Mouse (Mus musculus) MEL (cell line): ENCODE measurements at regions not wholly inside any gene's neighbourhood (a gene's known extent, or its start where the extent isn't known, plus 50 kb on each side); places are given as distances from the start of the nearest gene placed in this dataset.

Source experiments
- DNase-seq: peaks from one replicate; pipeline ENCODE4 v3.0.0; 2011; ENCODE audit warnings: low read depth, low spot score
- H3K27ac ChIP-seq: 2 replicates; pipeline ENCODE4 v1.5.1; 2012; ENCODE audit warnings: low read depth, mild to moderate bottlenecking, control low read depth, low read length, moderate library complexity; ENCODE audit not compliant: control insufficient read depth
- H3K27me3 ChIP-seq, 2 experiments: fragments of 150-350 bp in 1 of 2; sonication (generic) in 1 of 2; 2 replicates each; pipeline ENCODE4 v1.6.1; 2012; ENCODE audit warnings: low read length in 2 of 2, mild to moderate bottlenecking in 2 of 2, improper control_type of control experiment in 1 of 2, moderate library complexity in 1 of 2; ENCODE audit not compliant: insufficient read depth in 2 of 2, control insufficient read depth in 1 of 2
- H3K36me3 ChIP-seq, 2 experiments: 2 replicates each; pipeline ENCODE4 v1.6.1; 2012 to 2014; ENCODE audit warnings: low read length in 2 of 2, improper control_type of control experiment in 1 of 2, inconsistent platforms in 1 of 2, mild to moderate bottlenecking in 1 of 2; ENCODE audit not compliant: insufficient read depth in 2 of 2, control insufficient read depth in 1 of 2
- H3K4me1 ChIP-seq, 2 experiments: fragments of 150-350 bp in 1 of 2; sonication (generic) in 1 of 2; 2 replicates each; pipeline ENCODE4 v1.6.1; 2012; ENCODE audit warnings: low read length in 2 of 2, improper control_type of control experiment in 1 of 2, mild to moderate bottlenecking in 1 of 2; ENCODE audit not compliant: insufficient read depth in 2 of 2, control insufficient read depth in 1 of 2
- H3K4me3 ChIP-seq, 2 experiments: fragments of 150-350 bp in 1 of 2; sonication (generic) in 1 of 2; 2 replicates each; pipeline ENCODE4 v1.5.1; 2012; ENCODE audit warnings: low read depth in 2 of 2, low read length in 2 of 2, mild to moderate bottlenecking in 2 of 2, moderate library complexity in 2 of 2, control low read depth in 1 of 2, improper control_type of control experiment in 1 of 2; ENCODE audit not compliant: control insufficient read depth in 1 of 2, insufficient read depth in 1 of 2
- H3K79me2 ChIP-seq: 2 replicates; pipeline ENCODE4 v1.6.1; 2012; ENCODE audit warnings: mild to moderate bottlenecking, low read length, moderate library complexity; ENCODE audit not compliant: control insufficient read depth, poor library complexity, insufficient read depth
- H3K9ac ChIP-seq: 2 replicates; pipeline ENCODE4 v1.6.1; 2012; ENCODE audit warnings: low read depth, mild to moderate bottlenecking, control low read depth, low read length, moderate library complexity; ENCODE audit not compliant: control insufficient read depth, poor library complexity, severe bottlenecking
- H3K9me3 ChIP-seq: fragments of 150-350 bp; sonication (generic); replicated peaks from 2 replicates; pipeline ENCODE4 v1.6.1; 2012; ENCODE audit warnings: mild to moderate bottlenecking, low read length, improper control_type of control experiment, moderate library complexity; ENCODE audit not compliant: insufficient read depth
- CHD1 ChIP-seq: IDR thresholded peaks from 2 replicates; pipeline ENCODE4 v1.6.1; 2012; ENCODE audit warnings: low read depth, mild to moderate bottlenecking, inconsistent platforms, low read length, improper control_type of control experiment
- E2F4 ChIP-seq: IDR thresholded peaks from 2 replicates; pipeline ENCODE4 v1.6.1; 2011; ENCODE audit warnings: low read depth, low read length, improper control_type of control experiment, borderline replicate concordance
- ELF1 ChIP-seq: IDR thresholded peaks from 2 replicates; pipeline ENCODE4 v1.6.1; 2014; ENCODE audit warnings: low read depth, mild to moderate bottlenecking, inconsistent platforms, low read length, improper control_type of control experiment, moderate library complexity
- EP300 ChIP-seq, 2 experiments: IDR thresholded peaks; 2 replicates each; pipeline ENCODE4 v1.6.1; 2011; ENCODE audit warnings: improper control_type of control experiment in 2 of 2, low read length in 2 of 2, low read depth in 1 of 2, mild to moderate bottlenecking in 1 of 2
- ETS1 ChIP-seq: IDR thresholded peaks from 2 replicates; pipeline ENCODE4 v1.6.1; 2012; ENCODE audit warnings: low read depth, mild to moderate bottlenecking, inconsistent platforms, low read length, improper control_type of control experiment, moderate library complexity
- GATA1 ChIP-seq: IDR thresholded peaks from 2 replicates; pipeline ENCODE4 v1.6.1; 2011; ENCODE audit warnings: low read depth, low read length, improper control_type of control experiment
- HCFC1 ChIP-seq: IDR thresholded peaks from 2 replicates; pipeline ENCODE4 v1.6.1; 2012; ENCODE audit warnings: low read depth, mild to moderate bottlenecking, inconsistent platforms, low read length, improper control_type of control experiment, moderate library complexity
- JUND ChIP-seq: IDR thresholded peaks from 2 replicates; pipeline ENCODE4 v1.6.1; 2011; ENCODE audit warnings: low read depth, mild to moderate bottlenecking, improper control_type of control experiment, low read length
- KAT2A ChIP-seq: conservative IDR thresholded peaks from 2 replicates; pipeline ENCODE4 v1.6.1; 2012; ENCODE audit warnings: low read depth, low read length, improper control_type of control experiment, inconsistent platforms
- MAFK ChIP-seq: IDR thresholded peaks from 2 replicates; pipeline ENCODE4 v1.6.1; 2011; ENCODE audit warnings: low read depth, mild to moderate bottlenecking, low read length, improper control_type of control experiment, borderline replicate concordance
- MAX ChIP-seq: IDR thresholded peaks from 2 replicates; pipeline ENCODE4 v1.6.1; 2011; ENCODE audit warnings: low read length, improper control_type of control experiment
- MAZ ChIP-seq: IDR thresholded peaks from 2 replicates; pipeline ENCODE4 v1.6.1; 2012; ENCODE audit warnings: low read depth, mild to moderate bottlenecking, inconsistent platforms, low read length, improper control_type of control experiment
- MEF2A ChIP-seq: IDR thresholded peaks from 2 replicates; pipeline ENCODE4 v1.6.1; 2014; ENCODE audit warnings: low read depth, mild to moderate bottlenecking, inconsistent platforms, low read length, improper control_type of control experiment; ENCODE audit not compliant: poor library complexity, insufficient replicate concordance, severe bottlenecking; ENCODE audit errors: extremely low read depth
- MXI1 ChIP-seq: IDR thresholded peaks from 2 replicates; pipeline ENCODE4 v1.6.1; 2011; ENCODE audit warnings: mild to moderate bottlenecking, low read depth, low read length, improper control_type of control experiment
- MYB ChIP-seq: IDR thresholded peaks from 2 replicates; pipeline ENCODE4 v1.6.1; 2011; ENCODE audit warnings: mild to moderate bottlenecking, low read depth, low read length, improper control_type of control experiment
- MYC ChIP-seq: IDR thresholded peaks from 2 replicates; pipeline ENCODE4 v1.6.1; 2011; ENCODE audit warnings: low read depth, mild to moderate bottlenecking, low read length, improper control_type of control experiment, moderate library complexity
- NELFE ChIP-seq: IDR thresholded peaks from 2 replicates; pipeline ENCODE4 v1.6.1; 2011; ENCODE audit warnings: low read depth, low read length, improper control_type of control experiment
- POLR2A ChIP-seq, 2 experiments: IDR thresholded peaks; 2 replicates each; pipeline ENCODE4 v1.6.1; 2011 to 2012; ENCODE audit warnings: low read length in 2 of 2, mild to moderate bottlenecking in 2 of 2, control low read depth in 1 of 2, improper control_type of control experiment in 1 of 2, low read depth in 1 of 2, moderate library complexity in 1 of 2; ENCODE audit not compliant: control insufficient read depth in 1 of 2, insufficient read depth in 1 of 2, poor library complexity in 1 of 2
- TCF12 ChIP-seq: IDR thresholded peaks from 2 replicates; pipeline ENCODE4 v1.6.1; 2014; ENCODE audit warnings: low read depth, mild to moderate bottlenecking, inconsistent platforms, low read length, improper control_type of control experiment, moderate library complexity
- UBTF ChIP-seq: IDR thresholded peaks from 2 replicates; pipeline ENCODE4 v1.6.1; 2012; ENCODE audit warnings: low read depth, mild to moderate bottlenecking, inconsistent platforms, low read length, improper control_type of control experiment, moderate library complexity, borderline replicate concordance; ENCODE audit not compliant: insufficient read depth
- USF1 ChIP-seq: IDR thresholded peaks from 2 replicates; pipeline ENCODE4 v1.6.1; 2014; ENCODE audit warnings: low read depth, mild to moderate bottlenecking, inconsistent platforms, low read length, improper control_type of control experiment, moderate library complexity
- ZNF384 ChIP-seq: IDR thresholded peaks from 2 replicates; pipeline ENCODE4 v1.6.1; 2012; ENCODE audit warnings: low read depth, mild to moderate bottlenecking, inconsistent platforms, low read length, improper control_type of control experiment

- no peaks in the 10 kb centered on the region for H3K27me3 ChIP-seq
Measured at GRCm38 (mm10) chr16:95794876-95795275, 93.0 kb downstream of the Ets2 start.

DNA sequence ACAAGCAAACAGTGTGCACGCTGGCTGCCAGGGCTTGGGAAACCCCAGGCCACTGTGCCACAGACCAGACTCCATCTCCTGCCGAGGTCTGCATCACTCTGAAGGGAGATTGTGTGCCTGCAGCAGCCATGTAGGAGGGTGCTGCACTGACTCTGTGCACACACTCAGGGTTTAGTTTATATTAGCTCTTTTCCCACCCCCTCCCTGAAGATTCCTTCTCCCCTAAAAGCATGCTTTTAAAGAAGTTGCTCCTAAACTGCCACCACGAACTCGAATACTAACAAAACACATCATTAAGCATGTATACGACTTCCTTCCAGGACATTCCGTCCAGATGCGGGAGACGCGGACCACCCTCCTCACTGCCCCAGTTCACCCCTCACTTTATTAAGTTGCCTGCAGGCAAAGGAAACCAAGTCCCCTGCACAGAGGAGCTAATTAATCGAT, 92.4 kb downstream of the Ets2 start:
- DNase-seq, result no peak
- Histone ChIP-seq H3K9ac (no peak overlapping the region), H3K27ac (no peak overlapping the region), H3K36me3 (peaks cover 0 to 8% of the 10 kb centered on the region in 2 experiments; a peak in 2 of 4 replicates), H3K9me3 (no peaks in the 10 kb centered on the region), H3K4me3 (no peak overlapping the region), H3K79me2 (no peaks in the 10 kb centered on the region), H3K4me1 (peaks cover 0 to 7% of the 10 kb centered on the region in 2 experiments; a peak in 3 of 4 replicates), H3K27me3 (no peaks in the 10 kb centered on the region)
- no peak for TF ChIP-seq ETS1
- no peak for TF ChIP-seq MXI1
- TF ChIP-seq EP300 (IDR thresholded peaks at IDR 0.05; ENCODE audit: low read depth in 1 of 2, low read length in 2 of 2), result no peak
- TF ChIP-seq USF1, result no peak
- TF ChIP-seq ELF1, result no peak
- no peak for TF ChIP-seq ZNF384
- TF ChIP-seq MAZ, result no peak
- no peak for TF ChIP-seq NELFE
- TF ChIP-seq MYB, result no peak
- TF ChIP-seq HCFC1, result no peak

More at GRCm38 (mm10) chr16:95794876-95795275, 93.0 kb downstream of the Ets2 start:
- Histone ChIP-seq H3K9ac (no peak overlapping the region), H3K27ac (no peak overlapping the region), H3K79me2 (no peaks in the 10 kb centered on the region)
- no peak for DNase-seq
- TF ChIP-seq KAT2A (no peak), E2F4 (no peak), JUND (no peak), EP300 (IDR thresholded peaks at IDR 0.05; ENCODE audit: low read depth in 1 of 2, low read length in 2 of 2) (no peak), MYB (no peak), ZNF384 (no peak), MAX (no peak), MAZ (no peak), UBTF (no peak), TCF12 (no peak), MAFK (no peak), MYC (no peak), GATA1 (no peak), POLR2A (IDR thresholded peaks at IDR 0.05; ENCODE audit: control insufficient read depth in 1 of 2, insufficient read depth in 1 of 2, low read depth in 1 of 2, low read length in 2 of 2, poor library complexity in 1 of 2) (no peak), CHD1 (no peak), MEF2A (no peak), ELF1 (no peak), ETS1 (no peak)
- TF ChIP-seq, all 39 proteins: peak for 0
- Histone ChIP-seq H3K36me3 (peaks cover 0 to 8% of the 10 kb centered on the region in 2 experiments; a peak in 2 of 4 replicates), H3K9me3 (no peaks in the 10 kb centered on the region), H3K4me3 (no peak overlapping the region), H3K4me1 (peaks cover 0 to 7% of the 10 kb centered on the region in 2 experiments; a peak in 3 of 4 replicates)
